Mouse (Mus musculus): Measurements from ENCODE around the gene Rab37. TPM values are rescaled to one million over a fixed set of nuclear protein-coding genes. Genes with fewer than 3 reads are reported as not detected.

The Rab37 gene
- total RNA-seq, 1 experiment from 2014 or later = 9.7 TPM

- ATAC-seq (ENCODE audit: extremely low read depth, insufficient number of reproducible peaks, low FRiP score, poor library complexity, severe bottlenecking) = no peak
These were observed 88.7 kb downstream of the Rab37 start for GRCm38 (mm10) chr11:115179881-115180280.

GRCm38 (mm10) chr11:115181913-115182638, 90.8 kb downstream of the Rab37 start:
- ATAC-seq (ENCODE audit: extremely low read depth, insufficient number of reproducible peaks, low FRiP score, poor library complexity, severe bottlenecking) = peak; percentile 48

GRCm38 (mm10) chr11:115184973-115185372, 93.7 kb downstream of the Rab37 start:
- ATAC-seq (ENCODE audit: extremely low read depth, insufficient number of reproducible peaks, low FRiP score, poor library complexity, severe bottlenecking) = no peak

GRCm38 (mm10) chr11:115187224-115187639, 96.0 kb downstream of the Rab37 start, which contains the start of gene Tmem104:
TSS of gene Tmem104 (plus strand) at chr11:115187487.
- ATAC-seq (ENCODE audit: extremely low read depth, insufficient number of reproducible peaks, low FRiP score, poor library complexity, severe bottlenecking) = peak; percentile 71

GRCm38 (mm10) chr11:115187693-115188092, 96.5 kb downstream of the Rab37 start, which contains the start of gene Nat9:
TSS of gene Nat9 (minus strand) at chr11:115187859.
- ATAC-seq (ENCODE audit: extremely low read depth, insufficient number of reproducible peaks, low FRiP score, poor library complexity, severe bottlenecking) = no peak

- peak; percentile 55 for ATAC-seq (ENCODE audit: extremely low read depth, insufficient number of reproducible peaks, low FRiP score, poor library complexity, severe bottlenecking)
These were observed 97.5 kb downstream of the Rab37 start for GRCm38 (mm10) chr11:115188539-115189231.

- peak; percentile 20; the same call in 1 of the 2 replicates for ATAC-seq (ENCODE audit: extremely low read depth, insufficient number of reproducible peaks, low FRiP score, poor library complexity, severe bottlenecking)
These were observed 98.1 kb downstream of the Rab37 start for GRCm38 (mm10) chr11:115189304-115189703.

GRCm38 (mm10) chr11:115192180-115192579, 100.9 kb downstream of the Rab37 start:
- ATAC-seq (ENCODE audit: extremely low read depth, insufficient number of reproducible peaks, low FRiP score, poor library complexity, severe bottlenecking) = no peak

- no peak for ATAC-seq (ENCODE audit: extremely low read depth, insufficient number of reproducible peaks, low FRiP score, poor library complexity, severe bottlenecking)
These were observed 103.5 kb downstream of the Rab37 start for GRCm38 (mm10) chr11:115194693-115195092.

- ATAC-seq (ENCODE audit: extremely low read depth, insufficient number of reproducible peaks, low FRiP score, poor library complexity, severe bottlenecking) = no peak
These were observed 104.7 kb downstream of the Rab37 start for GRCm38 (mm10) chr11:115195933-115196332.

GRCm38 (mm10) chr11:115197558-115197957, 106.3 kb downstream of the Rab37 start:
- no peak for ATAC-seq (ENCODE audit: extremely low read depth, insufficient number of reproducible peaks, low FRiP score, poor library complexity, severe bottlenecking)

- no peak for ATAC-seq (ENCODE audit: extremely low read depth, insufficient number of reproducible peaks, low FRiP score, poor library complexity, severe bottlenecking)
These were observed 107.7 kb downstream of the Rab37 start for GRCm38 (mm10) chr11:115198932-115199384.

- no peak for ATAC-seq (ENCODE audit: extremely low read depth, insufficient number of reproducible peaks, low FRiP score, poor library complexity, severe bottlenecking)
These were observed 109.3 kb downstream of the Rab37 start for GRCm38 (mm10) chr11:115200520-115200919.

GRCm38 (mm10) chr11:115202316-115202715, 111.1 kb downstream of the Rab37 start:
- ATAC-seq (ENCODE audit: extremely low read depth, insufficient number of reproducible peaks, low FRiP score, poor library complexity, severe bottlenecking) = peak; percentile 71

- ATAC-seq (ENCODE audit: extremely low read depth, insufficient number of reproducible peaks, low FRiP score, poor library complexity, severe bottlenecking) = no peak
These were observed 111.5 kb downstream of the Rab37 start for GRCm38 (mm10) chr11:115202756-115203155.

GRCm38 (mm10) chr11:115208126-115208525, 116.9 kb downstream of the Rab37 start:
- no peak for ATAC-seq (ENCODE audit: extremely low read depth, insufficient number of reproducible peaks, low FRiP score, poor library complexity, severe bottlenecking)

GRCm38 (mm10) chr11:115208776-115209732, 117.8 kb downstream of the Rab37 start:
- ATAC-seq (ENCODE audit: extremely low read depth, insufficient number of reproducible peaks, low FRiP score, poor library complexity, severe bottlenecking) = peak; percentile 45; the same call in 1 of the 2 replicates

GRCm38 (mm10) chr11:115209958-115210357, 118.7 kb downstream of the Rab37 start:
- ATAC-seq (ENCODE audit: extremely low read depth, insufficient number of reproducible peaks, low FRiP score, poor library complexity, severe bottlenecking) = no peak
